Mouse (Mus musculus) E14TG2a.4 (cell line): Measurements from ENCODE around the gene Agap1.

Experiments
- CTCF ChIP-seq: conservative IDR thresholded peaks from 2 replicates; pipeline ENCODE4 v1.5.1; 2014; ENCODE audit warnings: low read length
- NANOG ChIP-seq: IDR thresholded peaks from 2 replicates; pipeline ENCODE4 v1.6.1; 2014; ENCODE audit warnings: borderline replicate concordance, low read length, mixed read lengths

DNA sequence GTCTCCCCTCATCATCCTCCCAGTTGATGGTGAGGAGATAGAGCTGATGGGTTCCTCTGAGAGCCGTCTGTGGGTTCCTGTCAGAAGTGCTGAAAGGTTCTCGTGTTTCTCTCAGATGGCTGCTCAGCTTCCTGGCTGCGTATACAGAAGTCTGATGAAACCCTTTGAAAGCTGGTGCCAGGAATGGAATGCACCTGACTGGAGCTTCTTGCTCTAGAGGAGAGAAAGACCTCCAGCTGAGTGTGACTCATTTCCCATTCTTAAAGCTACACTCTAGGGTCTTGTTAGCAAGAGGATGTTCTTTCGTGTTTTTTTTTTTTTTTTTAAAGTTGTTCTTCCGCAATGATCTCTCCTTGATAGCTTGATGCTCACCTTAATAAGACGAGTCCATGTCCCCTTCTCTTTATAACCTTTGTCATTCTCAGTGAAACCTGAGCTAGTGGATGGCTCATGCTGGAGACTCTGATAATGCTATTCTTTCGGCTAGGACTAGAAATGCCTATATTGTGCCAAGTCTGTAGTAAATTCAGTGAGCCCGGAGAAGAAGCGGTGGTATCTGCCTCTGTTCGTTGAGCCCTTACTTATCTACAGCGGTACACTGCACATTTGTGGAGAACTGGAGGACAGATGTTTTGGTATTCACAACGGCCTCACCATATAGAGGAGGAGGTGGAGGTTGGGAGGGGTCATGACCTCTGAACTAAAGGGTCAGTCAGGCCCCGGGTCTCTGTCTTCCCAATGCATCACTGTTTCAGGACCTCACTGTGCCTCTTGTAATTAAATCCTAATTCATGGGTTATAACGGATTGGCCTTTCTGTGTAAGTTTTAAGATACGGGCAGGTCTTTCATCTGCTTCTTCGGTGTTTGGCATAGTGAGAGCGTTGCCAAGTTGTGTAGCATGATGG is 2.8 kb downstream of the Agap1 start:
- TF ChIP-seq CTCF (no peak), NANOG (no peak)
